Mouse (Mus musculus) layer of hippocampus, postnatal 10 days (tissue): ENCODE results near the gene Rpl23. TPM values are rescaled to one million over a fixed set of nuclear protein-coding genes. Genes with fewer than 3 reads are reported as not detected.

Experiments used
- DNase-seq, 2 experiments: peaks; one replicate each; pipeline ENCODE4 v3.0.0; 2021; ENCODE audit warnings: low spot score in 2 of 2
- long read RNA-seq: library from polyadenylated mRNA; stranded (forward); transcript quantifications from one replicate; pipeline ENCODE4 v2.0.0, GENCODE M21; 2023
- total RNA-seq, 2 experiments: library from RNA; stranded (reverse); gene quantifications; 2 replicates each; pipeline ENCODE4 v1.2.3; 2021

Rpl23 gene
- 100 to 1,000 TPM; 458 to 501 TPM for total RNA-seq
- long read RNA-seq, transcript Rpl23-204 (5 exons, 728 nt): minor isoform, 6 of 354 reads
- long read RNA-seq, transcript Rpl23-203 (2 exons, 480 nt): minor isoform, 46 of 354 reads
- long read RNA-seq, transcript Rpl23-201 (5 exons, 1,059 nt): major isoform, 223 of 354 reads
- long read RNA-seq, partial matches to known transcripts: 78 of 354 reads
- long read RNA-seq, other reads (novel, unspliced or antisense): 1 of 354 reads

GRCm38 (mm10) chr11:97781832-97782563 lies at the start of gene Rpl23:
Rpl23 (minus strand) TSS chr11:97782437.
- peak; percentile 100 for DNase-seq

- no peak for DNase-seq
Measured at GRCm38 (mm10) chr11:97832001-97832400, 49.8 kb upstream of the Rpl23 start.

- DNase-seq: no peak
Measured at GRCm38 (mm10) chr11:97830501-97830900, 48.3 kb upstream of the Rpl23 start.

GRCm38 (mm10) chr11:97829913-97830476 lies 47.8 kb upstream of the Rpl23 start:
- DNase-seq: no peak

GRCm38 (mm10) chr11:97829365-97829764 lies 47.1 kb upstream of the Rpl23 start:
- DNase-seq: no peak

- peak in 1 of 2 experiments; percentile 9 for DNase-seq
Measured at GRCm38 (mm10) chr11:97827654-97828053, 45.4 kb upstream of the Rpl23 start.

- no peak for DNase-seq
Measured at GRCm38 (mm10) chr11:97826414-97826813, 44.2 kb upstream of the Rpl23 start.

- no peak for DNase-seq
Measured at GRCm38 (mm10) chr11:97825971-97826370, 43.7 kb upstream of the Rpl23 start.

GRCm38 (mm10) chr11:97825295-97825694 lies 43.1 kb upstream of the Rpl23 start:
- no peak for DNase-seq

- DNase-seq: no peak
Measured at GRCm38 (mm10) chr11:97824895-97825294, 42.7 kb upstream of the Rpl23 start.

GRCm38 (mm10) chr11:97824168-97824567 lies 41.9 kb upstream of the Rpl23 start:
- no peak for DNase-seq

- DNase-seq: no peak
Measured at GRCm38 (mm10) chr11:97822840-97823603, 40.8 kb upstream of the Rpl23 start.

GRCm38 (mm10) chr11:97821401-97822064 lies 39.3 kb upstream of the Rpl23 start:
- DNase-seq: no peak

- DNase-seq: no peak
Measured at GRCm38 (mm10) chr11:97820840-97821239, 38.6 kb upstream of the Rpl23 start.

- DNase-seq: no peak
Measured at GRCm38 (mm10) chr11:97819923-97820322, 37.7 kb upstream of the Rpl23 start.

GRCm38 (mm10) chr11:97819102-97819501 lies 36.9 kb upstream of the Rpl23 start:
- no peak for DNase-seq

- DNase-seq: peak; percentile 63 to 77
Measured at GRCm38 (mm10) chr11:97818571-97818970, 36.3 kb upstream of the Rpl23 start.

GRCm38 (mm10) chr11:97818003-97818402 lies 35.8 kb upstream of the Rpl23 start:
- no peak for DNase-seq

- DNase-seq: no peak
Measured at GRCm38 (mm10) chr11:97817379-97817778, 35.1 kb upstream of the Rpl23 start.

GRCm38 (mm10) chr11:97816916-97817315 lies 34.7 kb upstream of the Rpl23 start:
- DNase-seq: no peak

GRCm38 (mm10) chr11:97816176-97816575 lies 33.9 kb upstream of the Rpl23 start:
- no peak for DNase-seq
